Mouse (Mus musculus) spleen, embryonic (tissue): Measurements from ENCODE around the gene Ankub1.

ENCODE experiments used
- CTCF ChIA-PET: fragments of 350-600 bp; sonication (Branson Sonifier 250); formaldehyde crosslinking; loops from one replicate; lab custom pipeline; 2022; lab: Charles Lee

Ankub1 gene

GRCm38 (mm10) chr3:57643191-57643590 is 49.4 kb downstream of the Ankub1 start:
- CTCF ChIA-PET: no interaction called here

GRCm38 (mm10) chr3:57637596-57637995 is 55.0 kb downstream of the Ankub1 start:
- CTCF ChIA-PET: no interaction called here

GRCm38 (mm10) chr3:57634763-57635487 is 57.7 kb downstream of the Ankub1 start:
- CTCF ChIA-PET: no interaction called here

- CTCF ChIA-PET: no interaction called here
Observed at GRCm38 (mm10) chr3:57626954-57627513, 65.6 kb downstream of the Ankub1 start.

- CTCF ChIA-PET: interaction anchor here (0.5 kb wide), 1 partner anchor 462 kb away, joined by 3 read pairs; no protein-coding TSS in a partner anchor
Observed at GRCm38 (mm10) chr3:57625275-57625997, 67.2 kb downstream of the Ankub1 start.

- CTCF ChIA-PET: no interaction called here
Observed at GRCm38 (mm10) chr3:57619718-57620117, 72.9 kb downstream of the Ankub1 start.

- CTCF ChIA-PET: no interaction called here
Observed at GRCm38 (mm10) chr3:57615652-57616051, 76.9 kb downstream of the Ankub1 start.

- CTCF ChIA-PET: no interaction called here
Observed at GRCm38 (mm10) chr3:57612430-57612997, 80.1 kb downstream of the Ankub1 start.

GRCm38 (mm10) chr3:57611776-57612175 is 80.8 kb downstream of the Ankub1 start:
- CTCF ChIA-PET: no interaction called here
